Mouse (Mus musculus): ENCODE measurements around the gene Cdc42bpg. TPM values are rescaled to one million over a fixed set of nuclear protein-coding genes. Genes with fewer than 3 reads are reported as not detected.

The Cdc42bpg gene
- total and polyA plus RNA-seq, 3 experiments, result 2.6 to 4.5 TPM; not detected in 1

DNA sequence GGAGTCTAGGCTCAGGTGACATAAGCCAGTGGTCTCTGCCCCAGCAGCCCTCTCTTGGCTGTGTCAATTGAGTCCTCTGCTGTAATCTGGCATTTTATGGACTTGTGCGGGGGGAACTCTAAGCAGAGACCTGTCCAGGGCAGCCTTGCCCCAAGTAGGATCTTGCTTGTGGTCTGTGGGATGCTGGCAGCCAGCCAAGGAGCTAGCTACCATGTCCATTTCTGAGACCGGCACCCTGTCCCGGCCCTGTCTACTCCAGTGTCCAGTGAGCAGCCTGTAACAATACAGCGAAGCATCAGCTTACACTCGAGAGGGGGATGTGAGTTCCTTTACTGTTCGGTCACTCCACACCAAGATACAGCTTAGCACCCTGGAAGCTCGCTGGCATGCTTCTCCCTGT is 47.8 kb downstream of the Cdc42bpg start:
- Histone ChIP-seq H3K9ac (ENCODE audit: control insufficient read depth, low read depth, low read length, poor library complexity, severe bottlenecking) (no peak overlapping the region), H3K4me3 (ENCODE audit: control insufficient read depth in 1 of 2, insufficient read depth in 1 of 2, low read depth in 2 of 2, low read length in 2 of 2) (no peak overlapping the region), H3K79me2 (ENCODE audit: control insufficient read depth, insufficient read depth, low read length, poor library complexity) (no peaks in the 10 kb centered on the region), H3K27me3 (ENCODE audit: control insufficient read depth in 1 of 2, insufficient read depth in 2 of 2, low read length in 2 of 2) (no peaks in the 10 kb centered on the region), H3K36me3 (ENCODE audit: control insufficient read depth in 1 of 2, insufficient read depth in 2 of 2, low read length in 2 of 2) (no peaks in the 10 kb centered on the region; a peak in 1 of 4 replicates), H3K27ac (ENCODE audit: control insufficient read depth, low read depth, low read length) (no peak overlapping the region), H3K9me3 (replicated peaks; ENCODE audit: insufficient read depth, low read length) (no peaks in the 10 kb centered on the region), H3K4me1 (ENCODE audit: control insufficient read depth in 1 of 2, insufficient read depth in 2 of 2, low read length in 2 of 2) (peaks cover 0 to 2% of the 10 kb centered on the region in 2 experiments; a peak in 2 of 4 replicates)
- DNase-seq (ENCODE audit: low read depth, low spot score), result no peak
- TF ChIP-seq ZC3H11A (IDR thresholded peaks at IDR 0.05; ENCODE audit: low read depth, low read length), result no peak
- no peak for TF ChIP-seq NRF1 (IDR thresholded peaks at IDR 0.05; ENCODE audit: insufficient read depth, low read depth, low read length, poor library complexity, severe bottlenecking)
- no peak for TF ChIP-seq MXI1 (IDR thresholded peaks at IDR 0.05; ENCODE audit: low read depth, low read length)
- TF ChIP-seq USF2 (IDR thresholded peaks at IDR 0.05; ENCODE audit: borderline replicate concordance in 1 of 2, insufficient read depth in 1 of 2, low read depth in 1 of 2, low read length in 2 of 2), result no peak
- TF ChIP-seq ZMIZ1 (IDR thresholded peaks at IDR 0.05; ENCODE audit: low read depth, low read length), result no peak
- TF ChIP-seq ZNF384 (IDR thresholded peaks at IDR 0.05; ENCODE audit: low read depth, low read length), result no peak

DNA sequence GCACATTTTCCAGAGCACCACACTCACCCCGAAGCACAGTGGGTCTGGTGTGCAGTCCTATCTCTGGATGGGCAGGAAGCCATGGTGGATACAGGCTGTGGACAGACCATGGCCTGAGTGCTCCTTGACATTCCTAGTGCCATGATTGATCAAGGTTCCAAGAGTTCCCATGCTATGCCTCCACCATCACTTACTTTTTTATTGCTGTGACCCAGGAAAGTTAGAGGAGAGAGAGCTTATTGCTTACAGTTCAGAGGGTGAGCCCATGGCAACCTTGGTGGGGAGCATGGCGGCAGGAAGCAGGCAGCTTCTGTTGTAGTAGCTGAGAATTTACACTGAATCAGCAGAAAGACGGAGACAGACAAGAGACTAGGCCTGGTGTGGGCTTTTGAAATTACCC is 55.0 kb downstream of the Cdc42bpg start:
- Histone ChIP-seq H3K4me3 (ENCODE audit: control insufficient read depth in 1 of 2, insufficient read depth in 1 of 2, low read depth in 2 of 2, low read length in 2 of 2) (no peak overlapping the region), H3K79me2 (ENCODE audit: control insufficient read depth, insufficient read depth, low read length, poor library complexity) (peaks cover 20% of the 10 kb centered on the region), H3K9ac (ENCODE audit: control insufficient read depth, low read depth, low read length, poor library complexity, severe bottlenecking) (no peak overlapping the region), H3K27me3 (ENCODE audit: control insufficient read depth in 1 of 2, insufficient read depth in 2 of 2, low read length in 2 of 2) (no peaks in the 10 kb centered on the region), H3K27ac (ENCODE audit: control insufficient read depth, low read depth, low read length) (no peak overlapping the region), H3K9me3 (replicated peaks; ENCODE audit: insufficient read depth, low read length) (no peaks in the 10 kb centered on the region), H3K36me3 (ENCODE audit: control insufficient read depth in 1 of 2, insufficient read depth in 2 of 2, low read length in 2 of 2) (peaks cover 13 to 23% of the 10 kb centered on the region in 2 experiments), H3K4me1 (ENCODE audit: control insufficient read depth in 1 of 2, insufficient read depth in 2 of 2, low read length in 2 of 2) (peaks cover 6 to 7% of the 10 kb centered on the region in 2 experiments)
- DNase-seq (ENCODE audit: low read depth, low spot score), result no peak
- TF ChIP-seq GATA1 (IDR thresholded peaks at IDR 0.05; ENCODE audit: low read depth, low read length) (no peak), ZKSCAN1 (IDR thresholded peaks at IDR 0.05; ENCODE audit: low read depth, low read length) (no peak), JUND (IDR thresholded peaks at IDR 0.05; ENCODE audit: low read depth, low read length) (no peak), ELF1 (IDR thresholded peaks at IDR 0.05; ENCODE audit: low read depth, low read length) (no peak), UBTF (IDR thresholded peaks at IDR 0.05; ENCODE audit: borderline replicate concordance, insufficient read depth, low read depth, low read length) (no peak), ZNF384 (IDR thresholded peaks at IDR 0.05; ENCODE audit: low read depth, low read length) (no peak), CHD2 (IDR thresholded peaks at IDR 0.05; ENCODE audit: low read length) (no peak), MEF2A (IDR thresholded peaks at IDR 0.05; ENCODE audit: extremely low read depth, insufficient replicate concordance, low read depth, low read length, poor library complexity, severe bottlenecking) (no peak), POLR2AphosphoS2 (IDR thresholded peaks at IDR 0.05; ENCODE audit: low read length) (no peak), KAT2A (conservative IDR thresholded peaks at IDR 0.05; ENCODE audit: low read depth, low read length) (no peak), MYC (IDR thresholded peaks at IDR 0.05; ENCODE audit: low read depth, low read length) (no peak), RAD21 (IDR thresholded peaks at IDR 0.05; ENCODE audit: low read depth, low read length) (no peak), USF1 (IDR thresholded peaks at IDR 0.05; ENCODE audit: low read depth, low read length) (no peak), MAX (IDR thresholded peaks at IDR 0.05; ENCODE audit: low read length) (no peak), EP300 (IDR thresholded peaks at IDR 0.05; ENCODE audit: low read depth in 1 of 2, low read length in 2 of 2) (no peak), MYB (IDR thresholded peaks at IDR 0.05; ENCODE audit: low read depth, low read length) (no peak), BHLHE40 (IDR thresholded peaks at IDR 0.05; ENCODE audit: borderline replicate concordance, low read depth, low read length) (no peak)

Measured in MEL (cell line).